Mouse (Mus musculus): ENCODE measurements around the gene Smu1. TPM values are rescaled to one million over a fixed set of nuclear protein-coding genes. Genes with fewer than 3 reads are reported as not detected.

Smu1 gene
- polyA plus RNA-seq, 2 experiments: 73.4 to 140 TPM

DNA sequence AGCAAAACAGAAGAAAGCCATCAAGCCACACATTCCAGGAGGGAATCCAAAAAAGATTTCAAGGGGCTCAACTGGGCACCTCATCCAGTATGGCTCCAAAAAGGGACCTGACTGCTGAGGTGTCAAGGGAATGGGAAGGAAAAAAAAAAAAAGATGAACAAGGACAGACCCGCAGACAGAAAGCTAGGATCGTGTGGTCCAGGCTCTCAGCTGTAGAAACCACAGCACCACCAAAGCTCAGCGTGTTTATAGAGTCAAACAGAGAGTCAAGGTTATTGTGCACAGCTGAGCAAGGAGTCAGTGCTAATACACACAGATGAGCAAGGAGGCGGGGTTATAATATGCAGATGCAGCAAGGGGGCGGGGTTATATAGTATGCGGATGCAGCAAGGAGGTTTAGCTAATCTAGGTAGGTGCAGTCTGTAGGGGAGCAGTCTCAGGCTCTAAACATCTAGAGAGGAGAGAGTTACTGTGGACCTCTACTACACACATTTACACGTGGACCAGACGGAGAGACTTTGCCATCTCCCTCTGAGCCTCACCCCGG is 28.0 kb upstream of the Smu1 start:
- H3K36me3 ChIP-seq (ENCODE audit: control insufficient read depth, insufficient read depth, low read length): no peaks in the 10 kb centered on the region
- 75% methylated on average over 9 of the region's 9 CpGs for WGBS
- DNase-seq (ENCODE audit: low spot score): no peak
- H3K4me2 ChIP-seq (replicated peaks; ENCODE audit: low read depth, low read length, severe bottlenecking): no peak overlapping the region
- H3K27me3 ChIP-seq (ENCODE audit: control insufficient read depth, insufficient read depth, low read length): no peaks in the 10 kb centered on the region
- no peak overlapping the region for H3K27ac ChIP-seq (replicated peaks; ENCODE audit: low read depth, low read length)
- H3K4me1 ChIP-seq (ENCODE audit: control insufficient read depth, insufficient read depth, low read length): peaks cover 6% of the 10 kb centered on the region; the same call in 1 of the 2 replicates
- no peak overlapping the region for H3K9ac ChIP-seq (ENCODE audit: low read depth, low read length, severe bottlenecking)
- no peaks in the 10 kb centered on the region for H3K9me3 ChIP-seq (ENCODE audit: control insufficient read depth, low read length)
- no peak overlapping the region for H3K4me3 ChIP-seq (replicated peaks; ENCODE audit: low read length)
- TF ChIP-seq POLR2A (IDR thresholded peaks at IDR 0.05; ENCODE audit: borderline replicate concordance, extremely low read depth, insufficient read depth, insufficient read length): no peak
- no peak for ATAC-seq (ENCODE audit: low FRiP score, low read depth)

DNA sequence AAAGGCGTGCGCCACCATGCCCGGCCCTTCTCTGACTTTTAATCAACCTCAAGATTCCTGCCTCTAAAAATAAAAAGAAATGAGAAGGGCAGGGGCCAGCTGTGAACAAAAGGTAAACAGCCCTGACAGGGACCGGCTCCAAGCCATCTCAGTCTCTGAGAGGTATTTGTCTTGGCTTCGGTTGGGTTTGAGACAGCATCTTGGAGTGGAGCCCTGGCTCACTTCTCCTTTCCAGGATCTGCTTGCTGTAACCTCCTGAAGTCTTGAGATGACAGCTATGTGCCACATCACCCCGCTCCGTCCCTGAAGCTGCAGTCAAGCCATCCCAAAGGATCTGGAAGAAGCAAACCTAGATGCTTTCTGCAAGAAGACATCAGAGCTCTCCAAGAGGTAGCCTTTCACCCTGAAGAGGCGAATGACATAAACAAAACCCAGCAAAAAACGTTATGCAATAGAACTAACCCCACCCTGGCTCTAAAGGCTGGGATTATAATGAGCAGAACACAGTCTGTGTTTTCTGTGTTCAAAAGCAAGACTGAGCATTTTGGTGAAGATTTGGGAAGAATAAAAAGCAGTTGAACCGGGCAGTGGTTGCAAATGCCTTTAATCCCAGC is 26.9 kb upstream of the Smu1 start:
- no peak for TF ChIP-seq POLR2A (IDR thresholded peaks at IDR 0.05; ENCODE audit: borderline replicate concordance, extremely low read depth, insufficient read depth, insufficient read length)
- no peak for DNase-seq (ENCODE audit: low spot score)
- Histone ChIP-seq H3K36me3 (ENCODE audit: control insufficient read depth, insufficient read depth, low read length) (no peaks in the 10 kb centered on the region), H3K27ac (replicated peaks; ENCODE audit: low read depth, low read length) (no peak overlapping the region), H3K4me1 (ENCODE audit: control insufficient read depth, insufficient read depth, low read length) (peaks cover 6% of the 10 kb centered on the region; the same call in 1 of the 2 replicates), H3K4me2 (replicated peaks; ENCODE audit: low read depth, low read length, severe bottlenecking) (no peak overlapping the region), H3K4me3 (replicated peaks; ENCODE audit: low read length) (no peak overlapping the region), H3K9me3 (ENCODE audit: control insufficient read depth, low read length) (no peaks in the 10 kb centered on the region), H3K27me3 (ENCODE audit: control insufficient read depth, insufficient read depth, low read length) (no peaks in the 10 kb centered on the region), H3K9ac (ENCODE audit: low read depth, low read length, severe bottlenecking) (no peak overlapping the region)
- WGBS: 81% methylated on average over 10 of the region's 10 CpGs
- no peak for ATAC-seq (ENCODE audit: low FRiP score, low read depth)

DNA sequence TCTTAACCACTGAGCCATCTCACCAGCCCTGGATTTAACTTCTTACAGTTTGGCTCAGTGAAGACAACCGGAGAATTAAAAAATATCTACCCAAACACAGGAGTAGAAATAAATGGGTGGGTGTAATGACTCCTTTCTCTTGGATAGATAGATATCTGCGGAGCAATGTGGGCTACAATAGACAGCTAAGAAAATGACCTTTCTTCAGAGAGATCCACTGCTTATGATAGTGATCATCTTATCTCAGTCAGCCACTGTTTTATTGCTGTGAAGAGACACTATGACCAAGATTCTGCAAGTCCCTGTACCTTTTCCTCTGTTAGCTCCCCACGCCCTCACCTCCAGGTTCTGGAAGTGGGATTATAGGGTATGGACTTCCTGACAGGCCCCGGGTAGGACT is 25.3 kb upstream of the Smu1 start:
- no peak overlapping the region for H3K9ac ChIP-seq (ENCODE audit: low read depth, low read length, severe bottlenecking)
- peaks cover 6% of the 10 kb centered on the region; the same call in 1 of the 2 replicates for H3K4me1 ChIP-seq (ENCODE audit: control insufficient read depth, insufficient read depth, low read length)
- no peaks in the 10 kb centered on the region for H3K27me3 ChIP-seq (ENCODE audit: control insufficient read depth, insufficient read depth, low read length)
- no peak for DNase-seq (ENCODE audit: low spot score)
- H3K27ac ChIP-seq (replicated peaks; ENCODE audit: low read depth, low read length): no peak overlapping the region
- H3K36me3 ChIP-seq (ENCODE audit: control insufficient read depth, insufficient read depth, low read length): no peaks in the 10 kb centered on the region
- TF ChIP-seq POLR2A (IDR thresholded peaks at IDR 0.05; ENCODE audit: borderline replicate concordance, extremely low read depth, insufficient read depth, insufficient read length): no peak
- ATAC-seq (ENCODE audit: low FRiP score, low read depth): no peak
- no peaks in the 10 kb centered on the region for H3K9me3 ChIP-seq (ENCODE audit: control insufficient read depth, low read length)
- H3K4me3 ChIP-seq (replicated peaks; ENCODE audit: low read length): no peak overlapping the region
- 93% methylated on average over 4 of the region's 4 CpGs for WGBS
- no peak overlapping the region for H3K4me2 ChIP-seq (replicated peaks; ENCODE audit: low read depth, low read length, severe bottlenecking)

DNA sequence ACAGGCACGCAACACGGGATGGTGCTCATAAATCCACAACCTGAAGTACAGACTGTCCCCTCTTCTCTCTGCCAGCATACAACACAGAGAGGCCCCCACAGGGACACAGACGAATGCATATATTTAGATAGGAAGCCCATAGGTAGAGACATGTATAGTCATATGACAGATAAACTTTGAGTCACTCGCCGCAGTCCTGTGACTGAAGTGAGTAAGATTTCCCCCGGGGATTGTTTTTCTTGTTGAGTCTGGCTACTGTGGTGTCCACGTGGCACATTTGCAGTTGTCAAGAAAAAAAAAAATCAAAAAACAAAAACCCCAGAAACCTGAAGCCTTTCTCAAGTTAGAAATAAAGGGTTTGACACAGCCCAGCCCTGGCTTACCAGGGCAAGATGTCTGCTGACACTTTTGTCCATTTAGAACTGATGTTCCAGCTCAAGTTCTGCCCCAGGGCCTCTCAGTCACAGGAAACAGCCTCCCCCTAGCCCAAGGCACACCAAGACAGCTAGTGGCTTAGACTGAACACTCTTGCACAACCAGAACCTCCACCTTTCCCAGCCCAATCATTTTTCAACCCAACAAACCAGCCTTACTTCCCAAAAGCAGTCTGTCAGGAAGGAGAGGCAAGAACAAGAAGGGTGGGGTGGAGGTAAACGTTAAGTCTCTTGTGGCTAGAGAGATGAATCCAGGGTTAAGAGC is 24.2 kb upstream of the Smu1 start:
- H3K27ac ChIP-seq (replicated peaks; ENCODE audit: low read depth, low read length): no peak overlapping the region
- no peak overlapping the region for H3K4me2 ChIP-seq (replicated peaks; ENCODE audit: low read depth, low read length, severe bottlenecking)
- peak; percentile 62 for DNase-seq (ENCODE audit: low spot score)
- no peaks in the 10 kb centered on the region for H3K9me3 ChIP-seq (ENCODE audit: control insufficient read depth, low read length)
- no peaks in the 10 kb centered on the region for H3K27me3 ChIP-seq (ENCODE audit: control insufficient read depth, insufficient read depth, low read length)
- no peak for TF ChIP-seq POLR2A (IDR thresholded peaks at IDR 0.05; ENCODE audit: borderline replicate concordance, extremely low read depth, insufficient read depth, insufficient read length)
- no peak overlapping the region for H3K9ac ChIP-seq (ENCODE audit: low read depth, low read length, severe bottlenecking)
- H3K4me1 ChIP-seq (ENCODE audit: control insufficient read depth, insufficient read depth, low read length): peaks cover 6% of the 10 kb centered on the region; the same call in 1 of the 2 replicates
- no peak overlapping the region for H3K4me3 ChIP-seq (replicated peaks; ENCODE audit: low read length)
- no peak for ATAC-seq (ENCODE audit: low FRiP score, low read depth)
- WGBS: 42% methylated on average over 8 of the region's 8 CpGs
- H3K36me3 ChIP-seq (ENCODE audit: control insufficient read depth, insufficient read depth, low read length): no peaks in the 10 kb centered on the region

DNA sequence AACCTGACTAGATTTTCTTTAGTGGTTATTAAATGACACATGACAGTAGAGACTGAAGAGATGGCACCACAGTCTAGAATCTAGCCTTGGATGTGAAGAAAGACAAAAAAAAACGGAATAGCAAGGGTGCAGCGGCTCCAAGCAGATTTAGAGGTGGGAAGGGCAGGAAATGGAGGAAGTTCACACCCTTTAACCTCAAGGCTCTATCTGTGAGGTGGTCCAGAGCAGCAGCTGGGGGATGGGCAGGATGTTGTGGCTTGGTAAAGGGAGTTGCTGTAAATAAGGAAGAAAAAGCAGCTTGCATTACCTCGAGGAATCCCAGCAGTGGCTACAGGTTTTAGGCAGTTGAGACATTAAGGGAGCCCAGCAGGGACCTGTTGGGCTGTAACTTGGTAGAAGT is 23.4 kb upstream of the Smu1 start:
- no peak overlapping the region for H3K9ac ChIP-seq (ENCODE audit: low read depth, low read length, severe bottlenecking)
- DNase-seq (ENCODE audit: low spot score) (no peak), ATAC-seq (ENCODE audit: low FRiP score, low read depth) (no peak)
- no peaks in the 10 kb centered on the region for H3K9me3 ChIP-seq (ENCODE audit: control insufficient read depth, low read length)
- TF ChIP-seq POLR2A (IDR thresholded peaks at IDR 0.05; ENCODE audit: borderline replicate concordance, extremely low read depth, insufficient read depth, insufficient read length): no peak
- peaks cover 6% of the 10 kb centered on the region; the same call in 1 of the 2 replicates for H3K4me1 ChIP-seq (ENCODE audit: control insufficient read depth, insufficient read depth, low read length)
- no peak overlapping the region for H3K4me3 ChIP-seq (replicated peaks; ENCODE audit: low read length)
- WGBS: 13% methylated on average over 3 of the region's 3 CpGs
- H3K36me3 ChIP-seq (ENCODE audit: control insufficient read depth, insufficient read depth, low read length): no peaks in the 10 kb centered on the region
- no peaks in the 10 kb centered on the region for H3K27me3 ChIP-seq (ENCODE audit: control insufficient read depth, insufficient read depth, low read length)
- H3K4me2 ChIP-seq (replicated peaks; ENCODE audit: low read depth, low read length, severe bottlenecking): no peak overlapping the region
- no peak overlapping the region for H3K27ac ChIP-seq (replicated peaks; ENCODE audit: low read depth, low read length)
